Mouse (Mus musculus): ENCODE data around the gene Il5. TPM values are rescaled to one million over a fixed set of nuclear protein-coding genes. Genes with fewer than 3 reads are reported as not detected.

The Il5 gene
- total RNA-seq, 2 experiments from 2014 or later: not detected

GRCm38 (mm10) chr11:53737573-53737946 lies 17.0 kb downstream of the Il5 start:
- peak; percentile 31 to 45 for DNase-seq (ENCODE audit: low spot score in 2 of 2)

DNA sequence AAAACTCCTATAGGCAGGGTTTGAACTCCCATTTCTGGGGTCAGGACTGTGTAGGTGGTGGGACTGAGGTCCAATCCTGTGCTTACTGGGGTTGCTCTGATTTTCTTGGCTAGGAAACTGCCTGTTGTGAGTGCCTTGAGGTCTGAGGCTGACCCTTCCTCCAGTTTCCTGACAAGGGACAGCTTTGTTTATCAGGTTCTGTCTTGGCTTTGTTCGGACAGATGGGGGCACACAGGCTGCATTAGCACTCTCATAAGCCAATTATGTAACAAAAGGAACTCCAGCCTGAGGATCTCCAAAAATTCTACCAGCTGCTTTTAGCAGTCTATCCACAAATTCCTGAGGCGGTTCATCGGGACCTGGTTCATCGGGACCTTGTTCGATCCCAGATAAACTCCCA lies 21.8 kb downstream of the Il5 start:
- DNase-seq (ENCODE audit: low spot score in 2 of 2): no peak

GRCm38 (mm10) chr11:53745260-53745659 lies 24.7 kb downstream of the Il5 start:
- no peak for DNase-seq (ENCODE audit: low spot score in 2 of 2)

DNA sequence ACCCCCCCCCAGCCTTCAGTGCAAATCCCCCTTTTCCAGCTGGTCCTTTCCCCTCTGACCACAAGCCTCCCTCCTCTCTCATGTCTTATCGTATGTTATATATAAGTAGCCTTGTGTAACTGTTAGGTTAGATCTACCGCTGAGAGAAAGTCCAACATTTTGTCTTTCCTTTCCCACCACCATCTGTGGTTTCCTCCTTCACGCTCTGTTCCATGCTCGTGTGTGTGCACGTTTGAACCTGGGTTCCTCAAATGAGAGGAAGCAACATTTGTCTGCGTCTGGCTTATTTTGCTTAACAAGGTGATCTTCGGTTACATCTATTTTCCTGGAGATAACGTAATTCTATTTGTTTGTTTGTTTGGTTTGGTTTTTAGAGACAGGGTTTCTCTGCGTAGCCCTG lies 27.4 kb downstream of the Il5 start:
- no peak for DNase-seq (ENCODE audit: low spot score in 2 of 2)

DNA sequence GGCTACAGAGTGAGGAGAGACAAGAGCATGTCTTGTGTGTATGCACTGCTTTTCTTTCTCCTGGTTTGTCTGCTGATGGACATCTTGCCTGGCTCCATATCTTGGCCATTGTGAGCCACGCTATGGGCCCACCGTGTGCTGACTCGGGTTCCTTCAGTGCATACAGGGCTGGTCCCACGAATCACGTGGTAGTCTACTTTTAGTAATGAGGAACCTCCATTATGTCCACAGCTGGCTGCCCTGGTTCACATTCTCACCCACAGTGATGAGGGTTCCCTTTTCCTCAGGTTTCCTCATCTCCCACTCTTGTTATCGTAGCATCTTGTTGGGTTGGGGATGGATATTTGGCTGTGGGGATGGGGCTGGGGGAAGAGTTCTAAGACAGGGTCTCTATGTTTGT lies 28.0 kb downstream of the Il5 start:
- DNase-seq (ENCODE audit: low spot score in 2 of 2): no peak

GRCm38 (mm10) chr11:53749306-53749705 lies 28.7 kb downstream of the Il5 start:
- DNase-seq (ENCODE audit: low spot score in 2 of 2): no peak

- no peak for DNase-seq (ENCODE audit: low spot score in 2 of 2)
Measured at GRCm38 (mm10) chr11:53749716-53750352, 29.2 kb downstream of the Il5 start.

DNA sequence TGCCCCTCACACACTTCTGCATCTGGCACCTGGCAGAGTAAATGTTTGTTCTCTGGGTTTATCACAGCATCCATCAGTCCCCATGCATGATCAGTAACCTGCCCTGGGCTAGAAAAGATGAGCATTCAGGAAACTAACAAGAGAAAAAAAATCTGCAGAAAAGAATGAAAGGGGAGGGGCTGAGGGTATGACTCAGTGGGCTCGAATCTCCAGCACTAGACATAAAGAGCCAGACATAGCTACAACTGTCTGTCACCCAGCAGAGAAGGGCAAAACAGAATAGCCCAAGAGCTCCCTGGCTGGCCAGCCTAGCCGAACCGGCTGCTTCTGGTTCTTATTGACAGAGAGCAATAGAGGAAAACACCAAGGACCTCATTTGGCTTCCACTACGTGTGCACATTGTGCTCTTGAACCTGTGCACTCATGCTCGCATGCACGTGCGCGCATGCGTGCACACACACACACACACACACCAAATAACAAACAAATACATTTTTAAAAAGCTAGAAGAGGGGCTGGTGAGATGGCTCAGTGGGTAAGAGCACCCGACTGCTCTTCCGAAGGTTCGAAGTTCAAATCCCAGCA lies 34.5 kb downstream of the Il5 start:
- DNase-seq (ENCODE audit: low spot score in 2 of 2): no peak

- DNase-seq (ENCODE audit: low spot score in 2 of 2): no peak
Measured at GRCm38 (mm10) chr11:53757612-53758011, 37.0 kb downstream of the Il5 start.

DNA sequence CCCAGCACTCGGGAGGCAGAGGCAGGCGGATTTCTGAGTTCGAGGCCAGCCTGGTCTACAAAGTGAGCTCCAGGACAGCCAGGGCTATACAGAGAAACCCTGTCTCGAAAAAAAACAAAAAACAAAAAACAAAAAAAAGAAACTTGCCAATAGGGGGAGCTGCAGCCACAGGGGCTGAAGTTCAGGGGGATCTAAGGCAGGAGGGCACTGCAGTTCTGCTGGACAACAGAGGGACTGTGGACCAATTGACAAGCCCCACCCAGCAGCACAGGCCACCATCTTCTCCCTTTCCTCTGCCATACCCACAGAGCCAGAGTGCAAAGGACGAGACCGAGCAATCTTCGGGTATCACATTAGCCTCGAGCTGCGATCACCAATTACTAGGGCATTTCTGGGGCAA lies 37.4 kb downstream of the Il5 start:
- peak in 1 of 2 experiments; percentile 26 for DNase-seq (ENCODE audit: low spot score in 2 of 2)

DNA sequence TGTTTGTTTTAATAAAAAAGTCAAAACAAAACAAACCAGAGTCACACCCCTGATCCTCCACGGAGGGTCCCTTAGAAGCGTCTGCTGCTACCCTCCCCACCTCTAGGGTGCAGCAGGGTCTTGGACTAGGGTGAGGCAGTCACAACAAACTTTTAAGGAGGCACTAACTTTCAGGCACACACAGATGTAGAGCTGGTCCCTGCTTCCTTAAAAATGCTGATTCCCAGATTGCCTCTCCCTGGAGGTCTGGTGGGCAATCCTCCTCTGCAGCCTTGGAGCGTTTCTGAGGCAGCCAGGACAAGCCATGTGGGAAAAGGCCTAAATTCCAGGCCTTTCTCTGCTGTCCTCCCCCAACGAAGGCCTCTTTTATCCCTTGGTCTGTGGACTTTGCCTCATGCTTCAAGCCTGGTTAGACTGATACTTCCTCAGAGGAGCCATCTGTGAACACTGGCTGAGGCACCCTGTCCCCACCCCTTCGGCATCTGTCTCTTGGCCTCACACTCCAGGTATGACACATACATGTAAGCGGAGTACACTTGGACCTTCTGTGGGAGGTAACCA lies 38.3 kb downstream of the Il5 start:
- DNase-seq (ENCODE audit: low spot score in 2 of 2): peak in 1 of 2 experiments; percentile 22

GRCm38 (mm10) chr11:53759545-53760406 lies 39.2 kb downstream of the Il5 start:
- DNase-seq (ENCODE audit: low spot score in 2 of 2): no peak

DNA sequence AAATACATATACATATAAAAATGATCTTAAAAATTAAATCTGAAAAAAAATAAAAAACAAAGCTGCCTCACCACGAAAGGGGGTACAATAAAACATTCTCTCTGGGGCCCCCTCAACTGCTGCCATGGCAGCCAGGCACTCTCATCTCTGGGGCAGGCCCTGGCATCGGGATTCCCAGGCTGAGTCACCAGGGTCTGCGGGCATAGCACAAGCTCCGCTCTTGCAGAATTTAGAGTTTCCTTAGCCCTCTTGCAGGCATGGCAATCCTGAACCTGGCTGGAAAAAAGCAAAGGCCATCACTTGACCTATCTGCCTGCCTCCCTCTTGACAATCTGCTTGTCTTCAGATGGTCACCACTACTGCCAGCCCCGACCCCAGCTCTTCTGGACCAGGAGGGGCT lies 40.7 kb downstream of the Il5 start:
- no peak for DNase-seq (ENCODE audit: low spot score in 2 of 2)

DNA sequence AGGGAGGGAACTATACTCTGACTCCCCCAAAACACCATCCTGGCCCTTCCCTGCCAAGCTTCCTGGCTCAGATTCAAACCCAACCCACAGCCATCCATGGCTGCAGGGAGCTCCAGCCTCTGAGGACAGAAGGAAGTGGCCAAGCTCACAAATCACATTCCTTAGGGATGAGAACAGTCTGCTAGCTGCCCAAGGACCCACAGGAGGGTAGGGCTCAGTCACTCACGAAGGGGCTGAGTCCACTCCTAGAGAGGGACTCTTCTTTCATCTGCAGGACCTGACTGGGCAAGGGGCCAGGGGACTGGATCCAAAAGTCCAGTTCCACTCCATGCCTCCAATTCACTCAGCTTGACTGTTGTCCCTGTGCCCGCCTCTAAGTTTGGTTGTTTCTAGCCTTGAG lies 41.2 kb downstream of the Il5 start:
- DNase-seq (ENCODE audit: low spot score in 2 of 2): peak; percentile 74

DNA sequence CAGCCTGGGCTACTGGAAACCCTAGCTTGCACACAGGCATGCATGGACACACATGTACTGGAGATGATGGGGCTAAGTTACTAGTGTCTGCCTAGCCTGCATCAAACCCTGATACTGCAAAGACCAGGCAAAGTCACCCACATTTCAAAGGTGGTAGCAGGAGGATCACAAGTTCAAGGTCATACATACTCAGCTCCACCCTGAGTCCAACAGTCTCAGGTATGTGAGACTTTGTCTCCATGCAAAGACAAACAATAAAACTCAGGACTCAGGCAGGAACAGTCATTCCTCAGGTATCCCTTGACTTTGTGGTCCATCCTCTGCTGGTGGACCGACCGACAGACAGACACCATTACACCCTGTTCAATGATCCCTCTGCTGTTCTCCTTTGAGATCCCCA lies 41.8 kb downstream of the Il5 start:
- DNase-seq (ENCODE audit: low spot score in 2 of 2): no peak

- DNase-seq (ENCODE audit: low spot score in 2 of 2): peak; percentile 82 to 84
Measured at GRCm38 (mm10) chr11:53762827-53763495, 42.4 kb downstream of the Il5 start.

GRCm38 (mm10) chr11:53763496-53764140 lies 43.0 kb downstream of the Il5 start:
- DNase-seq (ENCODE audit: low spot score in 2 of 2): peak; percentile 89 to 91

- DNase-seq (ENCODE audit: low spot score in 2 of 2): no peak
Measured at GRCm38 (mm10) chr11:53764581-53764980, 44.0 kb downstream of the Il5 start.

- DNase-seq (ENCODE audit: low spot score in 2 of 2): no peak
Measured at GRCm38 (mm10) chr11:53768422-53769184, 48.0 kb downstream of the Il5 start.

- DNase-seq (ENCODE audit: low spot score in 2 of 2): no peak
Measured at GRCm38 (mm10) chr11:53769185-53769576, 48.6 kb downstream of the Il5 start.

Data from adrenal gland, adult 18-20 months (tissue).